Mouse (Mus musculus): ENCODE results near the gene Nrxn1.

Gene Nrxn1

DNA sequence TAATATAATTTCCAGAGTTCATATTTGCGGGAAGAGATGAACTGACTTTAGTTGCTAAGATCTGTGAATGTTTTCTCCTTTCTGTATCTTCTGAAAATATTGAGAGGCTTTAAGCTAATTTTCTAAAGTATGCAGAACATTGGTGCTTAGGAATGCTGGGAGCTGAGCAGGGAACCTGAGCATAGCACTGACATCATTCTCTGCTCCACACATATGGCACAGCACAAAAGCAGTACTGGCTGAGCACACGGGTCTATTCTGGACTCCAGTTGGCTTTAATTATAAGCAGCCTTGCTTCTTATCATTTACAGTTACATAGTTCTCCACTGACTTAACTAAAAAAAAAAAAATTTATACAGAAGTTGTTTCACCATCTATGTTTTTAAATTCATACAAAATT is 641.5 kb downstream of the Nrxn1 start:
- no peak for DNase-seq (ENCODE audit: low spot score in 2 of 2)

DNA sequence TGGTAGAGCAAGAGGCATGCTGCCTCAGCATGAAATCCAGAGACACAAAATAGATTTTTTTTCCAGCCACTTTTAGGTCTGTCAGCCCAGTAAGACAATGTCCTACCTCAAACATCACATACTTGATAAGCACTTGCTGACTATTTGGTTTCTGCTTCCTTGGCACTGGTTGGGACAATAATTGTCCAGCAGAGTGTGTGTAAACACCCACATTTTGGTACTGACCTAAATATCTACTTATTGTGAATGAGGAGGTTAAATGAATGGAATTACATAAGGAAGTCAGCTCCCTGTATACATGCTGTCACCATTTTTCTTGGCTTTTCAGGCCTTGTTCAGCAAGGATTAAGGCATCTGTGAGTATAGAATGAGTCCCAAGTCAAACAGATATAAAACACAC is 649.8 kb downstream of the Nrxn1 start:
- no peak for DNase-seq (ENCODE audit: low spot score in 2 of 2)

- DNase-seq (ENCODE audit: low spot score in 2 of 2), result no peak
Observed at GRCm38 (mm10) chr17:90435836-90436235, 657.0 kb downstream of the Nrxn1 start.

DNA sequence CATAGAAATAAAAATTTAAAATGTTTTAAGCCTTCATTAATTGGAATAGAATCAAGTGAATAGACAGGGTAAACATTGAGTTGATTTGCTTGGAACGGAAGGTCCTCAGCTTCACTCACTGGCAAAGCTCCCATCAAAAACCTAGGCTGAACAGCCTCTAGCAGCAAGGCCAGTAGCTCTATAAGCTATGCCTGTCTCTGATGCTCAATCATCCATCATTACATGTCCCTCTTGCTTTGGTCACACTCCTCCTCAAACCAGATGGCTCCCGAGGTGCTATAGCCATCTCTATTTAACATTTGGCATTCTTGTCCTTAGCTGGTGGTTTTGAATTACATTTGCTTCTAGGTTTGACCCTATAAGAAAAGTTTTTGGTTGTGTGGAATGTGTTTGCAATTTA is 657.5 kb downstream of the Nrxn1 start:
- DNase-seq (ENCODE audit: low spot score in 2 of 2), result no peak

- no peak for DNase-seq (ENCODE audit: low spot score in 2 of 2)
Observed at GRCm38 (mm10) chr17:90430211-90430610, 662.7 kb downstream of the Nrxn1 start.

DNA sequence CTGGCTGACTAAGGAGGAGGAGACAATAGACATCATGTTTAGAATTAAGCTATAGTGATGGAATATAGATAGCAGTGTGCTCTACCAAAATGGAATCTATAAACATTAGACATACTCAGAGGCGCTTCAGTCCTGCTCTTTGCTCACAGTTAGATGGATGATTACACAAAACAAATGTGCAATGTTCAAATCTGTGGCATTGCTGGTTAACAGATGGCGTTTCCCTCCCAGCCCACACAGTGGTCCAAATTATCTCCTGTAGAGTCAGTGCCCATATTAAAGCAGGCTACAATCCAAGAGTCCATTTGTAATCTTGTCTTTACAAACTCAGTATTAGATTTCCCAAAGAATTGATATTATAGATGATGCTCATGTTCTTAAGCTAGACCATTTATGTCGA is 666.9 kb downstream of the Nrxn1 start:
- no peak for DNase-seq (ENCODE audit: low spot score in 2 of 2)

DNA sequence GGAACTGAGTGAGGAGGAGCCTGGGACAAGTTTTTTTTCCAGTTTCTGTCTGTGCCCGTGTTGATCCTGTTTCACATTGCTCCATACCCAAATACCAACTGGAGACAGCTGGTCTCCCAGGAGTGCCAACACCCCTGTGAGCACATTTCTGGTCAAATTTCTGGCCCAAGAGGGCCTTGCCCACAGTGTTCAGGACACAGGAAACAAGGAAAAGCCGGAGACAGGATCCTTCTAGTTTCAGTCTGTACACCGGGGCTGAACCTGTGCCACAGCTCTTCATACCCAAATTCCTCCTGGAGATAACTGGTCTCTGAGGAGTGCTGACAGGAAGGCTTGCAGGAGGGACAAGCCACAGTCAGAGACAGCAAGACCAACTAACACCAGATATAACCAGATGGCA is 670.3 kb downstream of the Nrxn1 start:
- no peak for DNase-seq (ENCODE audit: low spot score in 2 of 2)

- no peak for DNase-seq (ENCODE audit: low spot score in 2 of 2)
Observed at GRCm38 (mm10) chr17:90420757-90421156, 672.1 kb downstream of the Nrxn1 start.

DNA sequence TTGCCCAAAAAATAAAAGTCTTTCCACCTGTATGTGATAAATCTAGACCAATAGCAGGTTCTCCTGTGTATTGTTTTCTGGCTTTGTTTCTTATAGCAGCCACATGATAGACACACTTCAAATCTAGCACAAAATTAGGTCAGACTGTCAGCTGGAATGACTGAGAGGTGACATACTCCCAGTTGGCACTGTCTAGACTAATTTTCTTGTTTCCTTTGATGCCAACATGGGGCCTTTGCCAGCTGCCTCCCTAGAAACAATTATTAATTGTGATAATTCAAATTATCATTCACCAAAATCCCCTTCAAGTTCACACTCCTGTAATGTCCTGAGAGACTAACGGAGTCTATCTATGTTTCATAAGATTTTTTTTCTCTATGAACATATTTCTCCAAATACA is 673.3 kb downstream of the Nrxn1 start:
- DNase-seq (ENCODE audit: low spot score in 2 of 2), result no peak

DNA sequence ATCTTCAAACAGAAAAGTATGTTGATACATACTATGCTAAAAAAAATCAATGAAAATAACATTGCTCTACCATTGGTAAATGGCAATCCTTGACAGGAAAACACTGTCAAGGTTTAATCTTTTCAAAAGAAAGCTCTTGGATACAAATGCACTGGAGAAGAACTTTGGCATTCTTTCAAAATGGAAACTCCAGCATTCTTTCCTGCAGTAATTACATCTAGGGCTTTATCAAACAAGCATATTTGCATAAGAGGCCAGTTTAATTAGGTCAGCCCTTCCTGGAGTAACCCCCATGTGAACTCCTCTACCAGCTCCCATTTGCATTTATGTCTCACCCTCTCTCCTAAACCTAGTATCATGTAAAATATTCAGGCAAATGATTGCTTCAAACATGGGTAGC is 696.5 kb downstream of the Nrxn1 start:
- DNase-seq (ENCODE audit: low spot score in 2 of 2), result no peak

DNA sequence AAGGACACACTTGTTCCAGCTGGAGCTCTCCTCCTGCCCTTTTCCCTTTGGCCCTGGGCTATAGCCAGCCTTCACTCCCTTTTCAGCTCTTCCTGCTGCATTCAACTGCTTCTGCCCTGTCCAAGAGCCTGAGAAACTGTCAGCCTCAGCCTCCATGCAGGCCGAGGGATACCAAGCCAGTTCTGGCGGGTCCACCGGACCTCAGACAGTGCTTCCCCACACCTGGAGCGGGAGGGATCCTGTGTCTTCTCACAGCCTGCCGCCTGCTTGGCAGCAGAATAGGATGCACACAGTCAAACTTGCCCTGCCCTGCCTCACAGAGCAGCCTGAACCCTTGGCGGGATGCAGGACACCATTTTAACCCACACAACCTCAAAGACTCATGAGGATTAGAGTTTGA is 698.3 kb downstream of the Nrxn1 start:
- no peak for DNase-seq (ENCODE audit: low spot score in 2 of 2)

GRCm38 (mm10) chr17:90392751-90393150 is 700.1 kb downstream of the Nrxn1 start:
- DNase-seq (ENCODE audit: low spot score in 2 of 2), result no peak

DNA sequence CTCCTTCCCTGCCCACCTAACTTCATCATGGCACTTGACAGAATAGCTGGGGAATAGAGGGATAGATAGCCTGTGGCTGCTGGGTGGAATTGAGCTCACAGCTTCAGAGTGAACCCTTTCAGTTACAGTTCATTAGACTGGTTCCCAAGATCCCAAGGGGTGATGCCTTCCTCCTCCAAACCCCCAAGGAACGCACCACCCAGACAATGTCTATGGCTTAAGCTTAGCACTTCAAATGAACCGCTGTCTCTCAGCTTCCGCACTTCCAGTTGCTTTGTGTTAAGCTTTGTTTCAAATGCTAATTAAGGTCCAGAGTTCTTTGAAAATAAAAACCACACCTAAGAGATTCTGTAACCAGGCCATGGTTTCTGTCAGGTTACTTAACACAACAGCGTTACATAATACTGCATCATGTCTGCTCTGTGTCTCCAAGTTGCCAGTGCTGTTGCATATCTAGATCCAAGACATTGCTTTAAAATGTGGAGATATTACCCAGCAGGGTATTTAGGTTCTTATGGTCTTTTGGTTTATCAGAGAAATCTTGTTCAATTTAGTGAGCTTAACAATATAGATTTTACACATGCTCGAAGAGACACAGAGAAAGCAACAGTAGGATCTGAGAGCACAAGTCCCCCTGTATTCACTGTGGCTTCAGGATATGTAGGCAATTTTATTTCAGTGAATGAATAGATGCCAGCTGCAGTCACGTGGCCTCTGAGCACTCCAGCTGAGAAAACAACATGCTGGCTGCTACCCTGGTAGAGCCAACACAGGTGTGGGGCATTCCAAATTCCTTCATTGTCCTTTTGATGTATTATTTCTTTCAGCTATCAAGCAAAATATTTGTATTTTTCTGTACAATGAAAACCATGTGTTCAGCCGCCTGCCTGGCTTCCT is 702.3 kb downstream of the Nrxn1 start:
- DNase-seq (ENCODE audit: low spot score in 2 of 2), result no peak

DNA sequence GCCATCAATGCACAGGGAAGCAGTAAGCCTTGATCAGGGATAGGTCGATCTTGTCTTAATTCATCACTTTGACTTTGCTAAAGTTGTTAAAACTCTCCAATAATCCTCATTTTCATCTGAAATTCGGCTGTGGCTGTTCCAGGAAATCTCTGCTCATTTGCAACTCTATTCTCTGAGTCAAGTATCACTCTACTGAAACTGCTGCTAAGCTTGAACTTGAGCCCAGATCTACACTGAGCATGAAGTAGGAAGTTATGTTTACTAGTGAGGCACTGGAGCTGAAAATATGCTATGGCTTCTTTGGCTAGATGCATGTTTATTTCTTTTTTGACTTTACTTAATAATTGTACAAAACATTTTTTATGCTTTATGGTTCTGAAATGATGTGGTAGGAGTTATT is 708.0 kb downstream of the Nrxn1 start:
- DNase-seq (ENCODE audit: low spot score in 2 of 2), result no peak

DNA sequence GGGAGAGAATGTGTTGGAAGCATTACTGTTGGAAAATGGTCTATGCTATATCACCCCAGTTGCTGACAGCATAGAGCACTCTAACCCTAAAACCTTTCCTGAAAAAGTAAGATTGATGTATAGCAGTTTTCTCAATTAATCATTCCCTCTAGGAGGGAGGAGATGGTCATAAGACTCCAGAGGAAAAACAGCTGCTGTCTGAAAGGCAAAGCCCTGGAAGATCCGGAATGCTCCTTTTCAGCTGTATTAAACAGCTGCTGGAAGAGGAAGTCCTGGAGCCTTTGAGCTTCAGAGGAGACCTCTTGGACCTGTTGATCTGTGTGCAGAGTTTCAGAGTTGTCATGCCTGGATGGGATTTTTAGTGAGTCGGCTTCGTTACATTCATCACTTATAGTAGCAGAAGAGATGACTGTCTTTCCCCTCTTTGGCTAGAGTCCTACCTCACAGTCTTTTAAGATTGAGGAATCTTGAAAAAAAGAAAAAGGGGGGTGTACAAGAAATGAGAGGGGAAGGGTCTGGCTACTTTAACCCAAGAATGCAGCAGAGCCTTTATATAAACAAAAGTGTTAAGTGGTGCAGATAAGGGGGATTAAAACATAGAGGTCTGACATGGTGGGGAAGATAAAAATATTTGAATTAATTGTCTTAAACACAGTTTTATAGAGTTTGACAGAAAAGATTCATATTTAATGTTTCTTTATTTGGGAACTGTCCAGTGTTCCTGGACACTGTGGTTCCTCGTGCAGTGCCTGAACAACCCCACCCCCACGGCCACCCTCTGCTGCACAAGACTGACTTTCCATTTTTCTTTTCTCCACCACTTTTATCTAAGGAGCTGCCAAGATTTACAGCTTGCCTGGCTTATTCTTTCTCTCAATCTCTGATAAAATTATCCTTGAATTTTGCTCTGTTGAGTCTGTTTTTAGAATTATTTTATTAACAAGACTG is 710.1 kb downstream of the Nrxn1 start:
- DNase-seq (ENCODE audit: low spot score in 2 of 2), result no peak

GRCm38 (mm10) chr17:90376533-90376932 is 716.3 kb downstream of the Nrxn1 start:
- DNase-seq (ENCODE audit: low spot score in 2 of 2), result no peak

DNA sequence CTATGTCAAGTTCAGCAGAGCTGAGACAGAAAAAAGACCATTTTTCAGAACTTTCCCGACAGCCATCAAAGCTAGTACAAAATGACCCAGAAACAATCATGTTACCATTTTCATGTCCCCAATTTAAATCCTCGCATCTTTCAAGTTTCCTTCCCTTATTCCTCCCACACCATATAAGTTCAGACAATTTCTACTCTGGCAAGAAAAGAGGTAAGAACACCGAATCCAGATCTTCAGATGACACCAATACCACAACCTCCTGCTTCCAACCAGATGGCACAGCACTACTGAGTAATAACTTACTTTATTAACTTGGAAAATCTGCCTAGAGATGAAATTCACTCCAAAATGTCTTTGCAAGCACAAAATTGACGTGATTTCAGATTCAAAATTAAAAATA is 730.7 kb downstream of the Nrxn1 start:
- DNase-seq (ENCODE audit: low spot score in 2 of 2), result no peak

DNA sequence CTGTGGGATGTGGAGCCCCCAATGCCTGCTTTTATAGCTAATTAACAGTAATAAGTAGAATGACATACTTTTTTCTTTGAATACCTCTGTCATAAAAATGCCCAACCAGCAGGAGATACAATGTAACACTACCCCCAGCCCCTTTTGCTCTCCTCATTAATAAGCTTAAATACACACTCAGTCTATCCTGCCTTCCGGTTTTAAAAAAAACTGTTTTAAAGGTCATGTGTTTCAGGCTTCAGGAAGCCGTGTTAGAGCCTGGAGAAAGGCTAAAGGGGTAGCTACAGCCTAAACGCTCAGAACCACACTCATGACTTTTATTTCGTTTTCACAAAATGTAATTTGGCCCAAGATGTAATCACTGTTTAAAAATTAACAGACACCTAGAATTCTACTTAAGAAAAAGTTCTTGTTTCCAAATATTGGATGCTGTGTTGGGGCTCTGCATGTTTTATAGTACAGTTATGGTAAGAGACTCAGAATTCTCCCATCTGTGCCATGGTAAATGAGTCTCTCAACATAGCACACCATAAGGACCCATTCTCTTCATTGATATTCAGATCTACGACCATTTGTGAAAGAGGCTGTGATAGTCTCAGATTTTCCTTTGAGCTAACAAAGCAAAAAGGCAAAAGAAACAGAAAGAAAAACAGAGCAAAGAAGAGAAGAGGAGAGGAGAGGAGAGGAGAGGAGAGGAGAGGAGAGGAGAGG is 743.3 kb downstream of the Nrxn1 start:
- no peak for DNase-seq (ENCODE audit: low spot score in 2 of 2)

DNA sequence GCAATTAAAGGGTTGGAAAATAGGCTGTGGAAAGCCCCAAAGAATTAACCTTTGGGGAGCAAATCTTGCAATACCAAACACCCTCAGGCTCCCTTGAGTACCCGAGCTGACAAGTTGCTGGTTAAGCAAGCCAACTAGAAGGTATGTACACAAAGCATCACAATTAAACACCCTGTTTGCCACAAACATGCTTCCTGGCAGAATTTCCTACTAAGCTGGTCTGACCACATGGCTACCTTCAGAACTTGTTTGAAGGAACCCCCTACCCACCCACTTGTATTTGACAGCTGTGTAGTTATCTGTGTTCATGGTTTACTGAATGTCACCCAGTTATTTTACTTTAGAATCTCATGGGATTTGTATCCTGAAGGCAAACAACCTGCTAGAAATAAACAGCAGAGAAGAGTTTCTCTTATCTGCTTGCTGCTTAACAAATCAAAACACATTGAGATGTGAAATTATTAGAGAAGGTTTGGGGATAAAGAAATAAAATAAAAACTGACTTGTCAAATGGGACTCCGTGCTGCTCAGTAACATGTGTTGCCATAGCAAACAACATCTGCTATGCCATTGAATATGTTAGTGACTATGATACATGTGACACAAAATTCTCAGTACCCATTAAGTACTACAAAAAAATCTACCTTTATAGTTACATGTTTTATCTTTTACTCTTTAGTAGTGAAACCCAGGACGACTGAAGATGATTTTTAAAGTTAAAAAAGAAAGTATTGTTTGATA is 746.0 kb downstream of the Nrxn1 start:
- DNase-seq (ENCODE audit: low spot score in 2 of 2), result no peak

GRCm38 (mm10) chr17:90333445-90333844 is 759.4 kb downstream of the Nrxn1 start:
- no peak for DNase-seq (ENCODE audit: low spot score in 2 of 2)

GRCm38 (mm10) chr17:90323674-90324073 is 769.2 kb downstream of the Nrxn1 start:
- DNase-seq (ENCODE audit: low spot score in 2 of 2), result no peak

All from urinary bladder, postnatal 36 days (tissue).